Mouse (Mus musculus) erythroblast, embryonic 14.5 days (primary cell): ENCODE data around the gene Tnfsfm13.

ENCODE experiments used
- GATA1 ChIP-seq: IDR thresholded peaks from 2 replicates; pipeline ENCODE4 v1.6.1; 2012; ENCODE audit warnings: low read length, inconsistent platforms, mixed read lengths
- TAL1 ChIP-seq: IDR thresholded peaks from 3 replicates; pipeline ENCODE4 v1.6.1; 2012; ENCODE audit warnings: low read length, inconsistent platforms, mixed read lengths

DNA sequence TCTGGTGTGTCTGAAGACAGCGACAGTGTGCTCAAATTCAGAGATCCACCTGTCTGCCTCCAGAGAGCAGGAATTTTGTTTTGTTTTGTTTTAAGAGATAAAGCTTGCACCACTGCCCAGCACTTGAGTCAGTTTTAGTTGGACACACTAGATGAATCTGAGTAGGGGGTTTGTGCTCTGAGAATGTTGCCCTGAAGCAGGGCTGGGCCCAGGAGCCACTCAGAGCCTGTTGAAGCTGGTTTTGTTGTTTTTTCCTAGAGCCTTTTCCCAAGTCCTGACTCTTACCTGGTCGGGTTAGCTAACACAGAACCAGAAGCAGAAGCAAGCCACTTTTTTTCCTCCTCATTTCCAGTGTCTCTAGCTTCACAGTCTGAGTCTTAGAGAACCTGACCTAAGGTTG, 15.2 kb upstream of the Tnfsfm13 start:
- TF ChIP-seq GATA1 = no peak
- TF ChIP-seq TAL1 = no peak
